Mouse (Mus musculus): Measurements from ENCODE around the gene Notch3.

Notch3 gene

DNA sequence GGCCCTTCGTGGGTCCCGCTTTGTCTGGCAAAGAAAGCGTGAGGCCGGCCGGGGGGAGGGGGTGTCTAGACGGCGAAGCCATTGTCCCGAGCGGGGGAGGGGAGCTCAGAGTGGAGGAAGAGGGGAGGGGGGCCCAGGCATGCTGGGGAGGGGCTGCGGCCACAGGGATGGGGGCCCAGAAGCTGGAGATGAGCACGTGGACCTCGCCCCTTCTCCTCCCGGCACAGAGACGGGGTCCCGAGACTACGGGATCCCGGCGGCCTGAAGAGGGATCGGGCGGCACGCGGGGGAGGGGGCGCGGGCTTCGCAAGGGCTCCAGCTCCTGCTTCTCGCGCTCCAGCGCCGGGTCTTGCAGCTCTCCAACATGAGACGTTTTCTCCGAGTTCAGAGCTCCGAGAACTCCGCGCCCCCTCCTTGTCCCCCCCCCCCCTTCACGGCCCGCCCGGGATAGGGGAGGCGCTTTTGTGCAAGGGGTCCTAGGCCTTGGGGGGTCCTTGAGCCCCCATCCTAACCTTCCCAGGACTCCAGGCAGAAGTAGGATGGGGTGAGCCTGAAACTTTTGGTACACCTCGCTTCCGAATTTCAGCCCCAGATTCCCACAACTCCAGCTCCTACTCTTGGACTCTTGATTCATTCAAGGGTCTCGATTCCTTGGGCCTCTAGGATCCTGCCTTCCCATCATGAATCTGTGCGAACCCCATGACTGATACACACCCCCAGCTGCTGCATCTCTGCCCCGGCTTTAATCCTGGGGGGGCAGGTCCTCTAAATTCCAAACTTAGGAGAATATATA is 653 bp downstream of the Notch3 start:
- no peak for DNase-seq (ENCODE audit: low read depth, low spot score)

DNA sequence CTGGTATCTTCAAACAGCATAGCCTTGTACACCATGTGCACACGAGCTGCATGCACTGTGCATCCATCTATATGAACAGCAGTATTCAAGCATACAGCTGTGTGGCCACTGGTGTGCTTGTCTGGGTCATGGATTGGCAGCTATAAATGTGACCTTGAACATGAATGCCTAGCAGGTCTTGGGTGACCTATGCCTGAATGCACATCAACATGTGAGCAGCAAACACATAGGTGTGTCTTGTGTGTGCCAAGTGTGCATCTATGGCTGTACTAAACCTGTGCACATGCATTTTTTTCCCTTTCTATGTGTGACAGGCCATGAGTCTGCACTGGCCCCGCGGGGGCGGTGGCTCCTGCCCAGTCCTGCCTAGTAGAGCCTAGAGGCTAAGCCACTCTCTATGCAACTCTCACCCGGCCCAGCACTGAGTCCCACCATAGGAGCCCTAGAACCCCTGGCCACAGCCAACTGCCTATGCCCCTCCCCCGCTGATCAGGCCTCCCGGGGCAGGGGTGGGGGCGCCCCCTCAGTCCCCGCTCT is 1.3 kb downstream of the Notch3 start:
- no peak for DNase-seq (ENCODE audit: low read depth, low spot score)

GRCm38 (mm10) chr17:32164780-32165179 is 1.9 kb downstream of the Notch3 start:
- no peak for DNase-seq (ENCODE audit: low read depth, low spot score)

DNA sequence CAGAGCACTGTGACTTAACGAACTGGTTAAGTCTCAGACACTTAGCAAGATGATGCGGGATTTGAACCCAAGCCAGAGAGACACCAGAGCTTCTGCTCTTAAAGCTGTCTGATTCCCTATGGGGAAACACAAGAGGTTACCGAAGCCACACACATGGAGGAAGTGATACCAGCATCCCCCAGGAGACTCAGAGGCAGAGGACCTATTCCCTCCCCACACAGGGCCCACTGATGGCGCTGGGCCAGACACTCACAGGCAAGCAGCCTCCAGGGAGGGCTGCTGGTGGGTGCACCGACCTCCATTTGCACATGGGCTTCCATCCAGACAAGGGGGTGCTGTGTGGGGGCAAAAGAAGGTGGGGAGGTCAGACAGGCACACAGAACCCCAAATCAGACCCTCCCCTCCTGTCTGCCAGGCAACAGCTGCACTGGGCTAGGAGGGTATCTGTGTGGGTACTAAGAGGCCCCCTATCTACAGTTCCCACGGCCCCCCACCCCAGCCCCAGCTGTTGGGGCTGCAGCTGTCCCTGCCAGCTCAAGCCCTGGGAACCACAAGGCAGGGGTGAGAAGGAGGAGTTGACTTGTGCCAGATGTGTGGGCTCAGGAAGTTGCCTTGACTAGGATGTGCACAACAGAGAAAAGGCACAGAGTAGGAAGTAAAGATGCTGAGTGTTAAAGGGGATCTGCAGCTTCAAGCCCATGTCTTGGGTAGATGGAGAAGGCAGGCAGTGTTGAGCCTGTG is 2.6 kb downstream of the Notch3 start:
- no peak for DNase-seq (ENCODE audit: low read depth, low spot score)

DNA sequence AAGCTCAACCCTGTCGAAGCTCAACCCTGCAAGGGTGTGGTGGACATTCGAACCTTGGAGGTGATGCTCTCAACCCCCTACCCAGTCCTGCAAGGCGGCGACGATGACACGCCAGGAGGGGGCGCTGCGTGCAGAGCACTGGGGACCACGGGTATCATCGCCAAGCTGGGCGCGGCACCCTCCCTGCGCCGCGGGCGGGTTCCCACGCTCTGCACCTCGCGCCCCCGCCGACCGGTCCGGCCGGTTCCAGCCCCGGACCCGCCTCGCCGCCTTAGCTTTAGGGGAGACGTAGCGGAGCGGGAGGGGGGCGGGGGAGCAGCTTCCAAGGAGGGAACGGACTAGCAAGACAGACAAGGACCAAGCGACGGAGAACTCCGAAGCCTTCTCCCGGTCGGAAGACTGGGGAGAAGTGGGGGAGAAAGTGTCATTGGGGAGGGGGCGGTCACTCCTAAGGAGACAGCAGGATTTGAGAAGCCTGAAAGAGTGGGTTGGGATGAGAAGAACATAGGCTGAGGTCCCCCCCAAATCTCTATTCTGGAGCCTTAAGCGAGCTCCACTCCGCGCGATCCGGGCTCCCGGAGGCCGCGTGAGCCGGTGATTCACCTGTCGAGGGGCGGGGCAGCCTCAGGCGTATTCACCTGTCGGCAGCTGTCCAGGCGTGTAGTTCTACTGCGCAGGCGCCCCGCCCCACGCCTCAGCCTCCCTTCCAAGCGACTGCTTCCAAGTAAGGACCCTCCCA is 4.4 kb downstream of the Notch3 start:
- no peak for DNase-seq (ENCODE audit: low read depth, low spot score)

DNA sequence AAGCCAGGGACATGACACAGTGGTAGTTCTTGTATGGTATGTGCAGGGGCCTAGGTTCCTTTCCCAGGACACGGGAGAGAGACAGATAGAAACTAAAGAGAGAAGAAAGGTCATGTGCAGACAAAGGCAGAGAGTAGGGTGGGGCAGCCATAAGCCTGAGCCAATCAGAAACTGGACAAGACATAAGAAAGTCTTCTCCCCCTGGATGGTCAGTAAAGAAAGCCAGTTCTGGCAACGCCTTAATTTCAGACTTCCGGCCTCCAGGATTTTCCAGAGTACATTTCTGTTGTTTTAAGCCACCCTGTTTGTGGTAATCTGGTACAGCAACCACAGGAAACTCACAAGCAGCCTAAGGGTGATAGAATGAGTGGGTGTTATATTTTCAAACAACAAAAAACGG is 5.8 kb downstream of the Notch3 start:
- no peak for DNase-seq (ENCODE audit: low read depth, low spot score)

- DNase-seq (ENCODE audit: low read depth, low spot score), result no peak
These were observed 7.8 kb downstream of the Notch3 start for GRCm38 (mm10) chr17:32158841-32159240.

DNA sequence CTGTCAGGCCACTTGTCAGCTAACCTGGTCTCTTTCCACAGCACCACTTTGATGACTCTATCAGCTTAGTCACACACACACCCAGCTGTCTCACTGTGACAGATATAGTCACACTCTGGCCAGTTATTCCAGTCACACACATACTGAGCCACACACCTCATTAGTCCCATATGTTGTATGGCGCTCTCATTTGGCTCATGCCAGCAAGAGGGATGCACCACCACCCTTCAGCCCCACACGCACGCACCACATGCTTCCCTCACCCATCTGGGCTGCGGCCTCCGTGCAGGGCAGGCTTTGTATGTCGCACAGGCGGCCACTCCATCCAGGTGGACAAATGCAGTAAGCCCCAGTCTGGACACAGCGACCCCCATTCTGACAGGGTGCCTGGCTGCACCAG is 19.9 kb downstream of the Notch3 start:
- no peak for DNase-seq (ENCODE audit: low read depth, low spot score)

DNA sequence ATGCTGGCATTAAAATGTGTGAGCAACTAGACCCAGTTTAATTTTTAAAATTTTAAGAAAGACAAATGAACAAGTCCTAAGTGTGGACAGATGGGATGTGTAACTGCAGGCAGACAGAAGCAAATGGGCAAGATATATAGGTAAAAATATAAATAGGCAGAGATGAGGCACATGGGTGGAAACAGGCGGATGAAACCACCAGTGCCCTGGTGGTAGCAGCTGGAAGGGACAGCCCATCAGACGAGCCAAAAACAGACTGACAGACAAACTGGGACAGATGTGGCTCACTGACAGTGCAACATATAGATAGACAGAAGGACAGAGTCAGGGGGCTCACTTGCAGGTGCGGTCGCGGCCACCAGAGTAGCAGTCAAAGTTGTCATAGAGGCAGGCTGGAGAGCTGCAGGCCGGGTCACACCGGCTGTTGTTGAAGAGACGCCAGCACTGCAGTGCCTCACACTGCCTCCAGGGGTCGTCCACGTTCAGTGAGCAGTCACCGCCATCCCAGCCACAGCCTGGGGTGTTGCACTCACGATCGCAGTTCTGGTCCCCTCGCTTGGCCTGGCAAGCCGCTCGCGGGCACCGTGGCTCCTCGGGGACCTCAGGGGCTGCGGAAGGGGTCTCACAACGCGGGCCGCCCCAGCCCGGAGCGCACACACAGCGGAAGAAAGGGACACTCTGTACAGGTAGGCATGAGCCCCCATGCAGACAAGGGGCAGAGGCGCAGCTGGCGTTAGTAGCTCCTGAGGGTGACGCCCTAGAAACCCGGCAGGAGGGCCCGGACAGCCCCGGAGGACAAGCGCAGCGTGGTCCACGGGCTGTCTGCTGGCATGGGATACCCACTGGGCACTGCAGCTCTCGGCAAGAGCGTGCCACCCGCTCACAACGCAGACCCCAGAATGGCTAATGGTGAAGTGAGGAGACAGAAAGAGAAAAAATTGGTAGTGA is 23.5 kb downstream of the Notch3 start:
- peak; percentile 42 for DNase-seq (ENCODE audit: low read depth, low spot score)

- no peak for DNase-seq (ENCODE audit: low read depth, low spot score)
These were observed 24.4 kb downstream of the Notch3 start for GRCm38 (mm10) chr17:32142234-32142633.

- no peak for DNase-seq (ENCODE audit: low read depth, low spot score)
These were observed 33.3 kb downstream of the Notch3 start for GRCm38 (mm10) chr17:32133375-32133774.

GRCm38 (mm10) chr17:32132087-32132486 is 34.6 kb downstream of the Notch3 start:
- no peak for DNase-seq (ENCODE audit: low read depth, low spot score)

DNA sequence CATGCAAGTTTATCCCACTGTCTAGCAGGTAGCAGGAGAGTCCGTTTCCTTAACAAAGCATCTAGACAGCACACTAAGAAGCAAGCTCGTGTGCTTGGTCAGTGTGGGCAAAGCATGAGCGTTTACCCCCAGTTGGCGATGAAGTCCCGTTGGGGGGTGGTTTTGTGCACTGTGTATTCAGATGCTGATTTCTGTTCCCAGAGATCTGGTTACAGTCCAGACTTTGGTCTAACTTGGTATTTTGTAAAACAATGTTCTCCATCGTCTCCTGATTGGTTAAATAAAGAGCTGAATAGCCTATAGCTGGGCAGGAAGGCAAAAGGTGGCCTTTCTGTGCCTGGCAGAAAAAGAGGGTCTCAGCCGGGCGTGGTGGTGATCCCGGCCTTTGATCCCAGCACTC is 36.1 kb downstream of the Notch3 start:
- no peak for DNase-seq (ENCODE audit: low read depth, low spot score)

DNA sequence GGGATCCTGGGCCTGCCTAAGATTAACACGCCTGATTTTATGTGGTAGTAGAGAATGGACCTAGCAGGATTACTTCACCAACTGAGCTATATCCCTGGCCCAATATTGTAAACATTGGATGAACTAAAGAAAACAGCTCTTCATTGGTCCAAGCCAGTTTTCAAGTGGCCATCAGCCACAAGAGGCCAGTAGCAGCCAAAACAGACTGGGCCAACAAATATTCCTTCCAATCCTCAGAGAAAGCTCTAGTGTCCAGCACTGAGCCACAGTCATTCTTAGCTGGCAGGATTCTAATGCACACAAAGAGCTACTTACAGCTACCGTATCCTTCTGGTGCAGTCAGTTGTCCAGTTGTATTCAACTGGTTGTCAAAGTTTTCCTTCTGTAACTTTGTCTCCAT is 39.5 kb downstream of the Notch3 start:
- no peak for DNase-seq (ENCODE audit: low read depth, low spot score)

GRCm38 (mm10) chr17:32125407-32125806 is 41.2 kb downstream of the Notch3 start:
- DNase-seq (ENCODE audit: low read depth, low spot score), result no peak

DNA sequence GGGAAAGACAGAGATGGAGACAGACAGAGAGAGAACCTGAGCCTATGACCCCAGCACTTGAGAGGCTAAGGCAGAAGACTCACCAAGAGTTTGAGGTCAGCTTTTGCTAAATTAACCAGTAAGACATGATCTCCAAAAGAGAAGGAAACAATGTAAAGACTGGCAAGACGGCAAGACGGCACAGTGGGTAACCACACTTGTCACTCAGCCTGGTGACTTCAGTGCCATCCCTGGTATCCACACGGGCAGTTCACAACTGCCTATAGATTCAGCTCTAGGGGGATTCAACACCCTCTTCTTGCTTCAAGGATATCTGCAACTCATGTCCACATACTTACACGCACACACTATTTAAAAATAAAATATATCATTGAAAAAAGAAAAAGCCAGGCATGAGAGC is 43.1 kb downstream of the Notch3 start:
- no peak for DNase-seq (ENCODE audit: low read depth, low spot score)

- DNase-seq (ENCODE audit: low read depth, low spot score), result no peak
These were observed 44.1 kb downstream of the Notch3 start for GRCm38 (mm10) chr17:32122587-32122970.

DNA sequence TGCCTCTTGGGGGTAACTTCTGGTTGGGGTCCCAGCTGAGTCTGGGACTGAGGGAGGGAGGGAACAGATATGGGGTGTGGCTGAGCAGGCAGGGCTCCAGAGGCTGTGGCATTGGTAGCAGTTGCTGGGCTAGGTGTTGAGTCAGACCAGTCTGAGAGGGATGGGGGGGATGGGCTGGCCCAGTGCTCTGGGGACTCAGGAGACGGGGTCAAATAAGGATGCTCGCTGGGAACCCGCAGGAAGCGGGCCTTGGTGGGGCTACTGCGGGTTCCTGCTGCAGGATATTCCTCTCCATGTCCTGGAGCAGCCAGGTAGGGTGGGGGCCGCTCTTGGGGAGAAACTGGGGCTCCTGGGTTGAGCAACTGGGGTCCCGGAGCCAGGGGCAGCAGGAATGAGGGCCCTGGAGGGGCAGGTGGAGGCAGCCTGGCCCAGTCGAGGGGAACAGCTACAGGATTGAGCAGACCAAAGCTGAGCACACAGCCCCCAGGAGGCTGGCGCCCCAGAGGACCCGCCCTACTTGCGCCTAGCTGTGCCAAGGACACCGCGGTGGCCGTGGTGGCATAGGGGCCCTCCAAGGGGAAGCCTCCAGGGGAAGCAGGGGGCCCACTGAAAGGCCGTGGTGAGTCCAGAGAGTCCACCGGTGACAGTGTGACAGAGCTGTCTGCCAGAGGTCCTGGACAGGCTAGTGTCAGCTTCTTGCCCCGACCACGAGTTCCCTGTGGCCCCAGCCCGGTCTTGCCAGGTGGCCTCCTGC is 44.6 kb downstream of the Notch3 start:
- no peak for DNase-seq (ENCODE audit: low read depth, low spot score)

DNA sequence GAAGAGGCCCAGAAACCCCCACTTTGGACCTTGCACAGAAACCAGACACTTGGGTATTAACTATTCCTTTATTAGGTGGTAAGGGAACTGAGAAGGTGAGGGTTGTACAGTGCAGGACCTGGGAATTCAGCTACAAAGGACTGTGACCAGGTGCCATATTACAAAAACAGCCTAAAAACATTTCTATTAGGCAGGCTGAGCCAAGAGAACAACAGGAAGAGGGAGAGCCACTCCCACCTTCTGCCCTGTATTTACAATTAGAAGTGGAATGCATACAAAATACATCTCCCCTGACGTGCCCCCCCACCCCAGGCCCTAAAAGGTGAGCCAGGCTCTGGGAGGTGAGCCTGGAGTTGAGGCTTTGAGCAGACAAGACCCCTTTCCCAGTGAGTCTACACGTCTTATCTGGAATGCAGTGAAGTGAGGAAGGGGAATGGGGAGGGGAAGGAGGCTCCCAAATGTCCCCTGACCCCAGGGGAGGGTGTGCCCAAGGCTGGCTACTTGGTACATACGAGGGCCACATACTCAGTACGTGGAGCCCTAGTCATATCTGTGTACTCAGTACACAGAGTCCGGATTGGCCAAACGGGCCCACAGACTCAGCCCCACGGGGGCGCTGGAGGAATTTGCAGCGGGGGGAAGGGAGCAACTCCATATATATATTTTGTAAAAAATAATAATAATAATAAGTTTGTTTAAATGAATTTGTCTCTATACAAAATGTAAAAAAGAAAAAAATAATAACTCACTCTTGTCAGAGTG is 45.7 kb downstream of the Notch3 start:
- no peak for DNase-seq (ENCODE audit: low read depth, low spot score)

DNA sequence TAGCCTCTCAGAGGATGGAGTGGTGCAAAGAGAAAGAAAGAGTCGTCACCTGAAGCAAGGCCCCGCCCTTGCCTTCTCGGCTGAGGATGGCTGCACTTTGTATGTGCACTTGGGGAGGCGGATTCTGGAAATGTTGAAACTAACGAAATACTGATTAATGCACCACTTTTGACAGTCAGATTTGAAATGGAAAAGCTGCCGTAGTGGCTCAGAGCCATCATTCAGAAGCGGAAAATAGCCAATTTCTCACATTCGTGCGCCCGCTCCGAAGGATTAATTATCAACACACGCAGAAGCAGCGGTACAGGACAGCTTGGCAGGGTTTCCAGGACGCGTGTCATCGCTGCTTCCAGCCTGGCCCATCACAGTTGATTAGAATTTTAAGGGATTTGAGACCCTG is 47.5 kb downstream of the Notch3 start:
- no peak for DNase-seq (ENCODE audit: low read depth, low spot score)
